Mouse (Mus musculus): Measurements from ENCODE around the gene Ccdc162. TPM values are rescaled to one million over a fixed set of nuclear protein-coding genes. Genes with fewer than 3 reads are reported as not detected.
A peak's percentile ranks its signal among the peaks of the same experiment; 100 is the strongest.
"Not testable (repeated sequence)": the region's sequence is repeated elsewhere in the genome, so short reads cannot be mapped to it uniquely, and the experiment has no call there.

Ccdc162 gene
- polyA plus RNA-seq, 1 experiment from 2014 or later, result 2.2 TPM

- Histone ChIP-seq H3K4me1 (ENCODE audit: insufficient read depth, low read depth, low read length) (no peaks in the 10 kb centered on the region), H3K9ac (replicated peaks; ENCODE audit: low read depth) (no peak overlapping the region), H3K27ac (ENCODE audit: low read length) (no peak overlapping the region), H3K27me3 (replicated peaks; ENCODE audit: insufficient read depth, low read length) (no peaks in the 10 kb centered on the region), H3K4me3 (ENCODE audit: low read depth, low read length) (no peak overlapping the region), H3K36me3 (ENCODE audit: insufficient read depth, low read length) (no peaks in the 10 kb centered on the region), H3K9me3 (ENCODE audit: low read length) (no peaks in the 10 kb centered on the region), H3K4me2 (replicated peaks; ENCODE audit: low read depth, low read length) (no peak overlapping the region)
- ATAC-seq (no peak), DNase-seq (ENCODE audit: low spot score) (no peak)
- TF ChIP-seq EP300 (IDR thresholded peaks at IDR 0.05) (no peak), CTCF (IDR thresholded peaks at IDR 0.05) (peak; percentile 76)
- 43% methylated on average over 2 of the region's 2 CpGs for WGBS
These were observed 207.3 kb downstream of the Ccdc162 start for GRCm38 (mm10) chr10:41509160-41509559.

DNA sequence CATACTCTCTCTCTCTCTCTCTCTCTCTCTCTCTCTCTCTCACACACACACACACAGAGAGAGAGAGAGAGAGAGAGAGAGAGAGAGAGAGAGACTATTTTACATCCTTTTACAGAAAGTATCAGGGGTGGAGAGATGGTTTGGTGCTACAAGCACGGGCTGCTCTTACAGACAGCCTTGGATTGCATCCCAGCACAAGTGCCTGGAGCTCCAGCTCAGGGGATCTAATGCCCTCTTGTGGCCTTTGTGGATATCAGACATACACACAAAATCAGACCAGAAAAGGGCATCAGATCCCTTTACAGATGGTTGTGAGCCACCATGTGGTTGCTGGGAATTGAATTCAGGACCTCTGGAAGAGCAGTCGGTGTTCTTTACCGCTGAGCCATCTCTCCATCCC is 211.0 kb downstream of the Ccdc162 start:
- not testable (repeated sequence) for H3K4me3 ChIP-seq (ENCODE audit: low read depth, low read length); H3K9me3 ChIP-seq (ENCODE audit: low read length); H3K9ac ChIP-seq (replicated peaks; ENCODE audit: low read depth); H3K4me1 ChIP-seq (ENCODE audit: insufficient read depth, low read depth, low read length); H3K27me3 ChIP-seq (replicated peaks; ENCODE audit: insufficient read depth, low read length); H3K36me3 ChIP-seq (ENCODE audit: insufficient read depth, low read length); H3K27ac ChIP-seq (ENCODE audit: low read length); H3K4me2 ChIP-seq (replicated peaks; ENCODE audit: low read depth, low read length)
- ATAC-seq (peak; percentile 78), DNase-seq (ENCODE audit: low spot score) (peak; percentile 93)
- peak; percentile 88 for TF ChIP-seq CTCF (IDR thresholded peaks at IDR 0.05)
- WGBS, result 2% methylated on average over 3 of the region's 3 CpGs

GRCm38 (mm10) chr10:41504996-41505395 is 211.4 kb downstream of the Ccdc162 start:
- Histone ChIP-seq H3K4me2 (replicated peaks; ENCODE audit: low read depth, low read length) (no peak overlapping the region), H3K9ac (replicated peaks; ENCODE audit: low read depth) (no peak overlapping the region), H3K4me3 (ENCODE audit: low read depth, low read length) (no peak overlapping the region), H3K36me3 (ENCODE audit: insufficient read depth, low read length) (no peaks in the 10 kb centered on the region), H3K27ac (ENCODE audit: low read length) (no peak overlapping the region), H3K27me3 (replicated peaks; ENCODE audit: insufficient read depth, low read length) (no peaks in the 10 kb centered on the region), H3K4me1 (ENCODE audit: insufficient read depth, low read depth, low read length) (no peaks in the 10 kb centered on the region), H3K9me3 (ENCODE audit: low read length) (no peaks in the 10 kb centered on the region)
- no peak for DNase-seq (ENCODE audit: low spot score)
- WGBS, result 73% methylated on average over 1 of the region's 1 CpGs
- TF ChIP-seq EP300 (IDR thresholded peaks at IDR 0.05) (no peak), CTCF (IDR thresholded peaks at IDR 0.05) (no peak)
- ATAC-seq, result no peak

GRCm38 (mm10) chr10:41500941-41501340 is 215.5 kb downstream of the Ccdc162 start:
- TF ChIP-seq CTCF (IDR thresholded peaks at IDR 0.05), result no peak
- TF ChIP-seq EP300 (IDR thresholded peaks at IDR 0.05), result no peak
- WGBS, result 53% methylated on average over 4 of the region's 4 CpGs
- Histone ChIP-seq H3K4me3 (ENCODE audit: low read depth, low read length) (no peak overlapping the region), H3K27me3 (replicated peaks; ENCODE audit: insufficient read depth, low read length) (no peaks in the 10 kb centered on the region), H3K4me1 (ENCODE audit: insufficient read depth, low read depth, low read length) (no peaks in the 10 kb centered on the region), H3K36me3 (ENCODE audit: insufficient read depth, low read length) (no peaks in the 10 kb centered on the region), H3K4me2 (replicated peaks; ENCODE audit: low read depth, low read length) (no peak overlapping the region), H3K9ac (replicated peaks; ENCODE audit: low read depth) (no peak overlapping the region), H3K9me3 (ENCODE audit: low read length) (no peaks in the 10 kb centered on the region), H3K27ac (ENCODE audit: low read length) (no peak overlapping the region)
- ATAC-seq (no peak), DNase-seq (ENCODE audit: low spot score) (no peak)

- WGBS, result 28% methylated on average over 4 of the region's 4 CpGs
- Histone ChIP-seq H3K27me3 (replicated peaks; ENCODE audit: insufficient read depth, low read length) (no peaks in the 10 kb centered on the region), H3K9ac (replicated peaks; ENCODE audit: low read depth) (no peak overlapping the region), H3K9me3 (ENCODE audit: low read length) (no peaks in the 10 kb centered on the region), H3K36me3 (ENCODE audit: insufficient read depth, low read length) (peaks cover 10% of the 10 kb centered on the region; the same call in 1 of the 2 replicates), H3K27ac (ENCODE audit: low read length) (no peak overlapping the region), H3K4me1 (ENCODE audit: insufficient read depth, low read depth, low read length) (peaks cover 5% of the 10 kb centered on the region; the same call in 1 of the 2 replicates), H3K4me3 (ENCODE audit: low read depth, low read length) (no peak overlapping the region), H3K4me2 (replicated peaks; ENCODE audit: low read depth, low read length) (peak overlapping the region; percentile 98)
- ATAC-seq, result no peak
- peak; percentile 7 for DNase-seq (ENCODE audit: low spot score)
- TF ChIP-seq CTCF (IDR thresholded peaks at IDR 0.05) (no peak), EP300 (IDR thresholded peaks at IDR 0.05) (no peak)
These were observed 225.3 kb downstream of the Ccdc162 start for GRCm38 (mm10) chr10:41491111-41491510.

DNA sequence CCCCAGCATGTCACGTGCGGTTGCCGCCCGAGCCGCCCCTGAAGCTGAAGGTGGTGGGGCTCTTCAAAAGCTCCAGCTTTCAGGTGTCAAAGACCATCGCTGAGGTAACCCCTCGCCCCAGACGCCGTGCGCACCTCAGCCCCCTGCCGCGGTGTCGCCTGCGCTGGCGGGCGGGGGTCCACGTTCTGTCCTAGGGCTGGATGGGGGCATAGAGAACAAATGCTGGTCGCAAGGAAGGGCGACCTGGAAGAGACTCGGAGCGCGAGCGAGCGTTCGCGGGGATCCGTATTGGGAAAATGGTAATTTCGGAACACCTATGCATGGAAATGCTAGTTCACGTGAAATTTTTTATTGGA is 225.9 kb downstream of the Ccdc162 start:
- H3K4me1 ChIP-seq (ENCODE audit: insufficient read depth, low read depth, low read length), result peaks cover 5% of the 10 kb centered on the region; the same call in 1 of the 2 replicates
- TF ChIP-seq CTCF (IDR thresholded peaks at IDR 0.05) (no peak), EP300 (IDR thresholded peaks at IDR 0.05) (no peak)
- peak overlapping the region; percentile 68 for H3K4me3 ChIP-seq (ENCODE audit: low read depth, low read length)
- peak overlapping the region; percentile 98 for H3K4me2 ChIP-seq (replicated peaks; ENCODE audit: low read depth, low read length)
- H3K9me3 ChIP-seq (ENCODE audit: low read length), result no peaks in the 10 kb centered on the region
- WGBS, result 1% methylated on average over 29 of the region's 29 CpGs
- DNase-seq (ENCODE audit: low spot score), result peak; percentile 17
- ATAC-seq, result peak; percentile 7; the same call in 1 of the 2 replicates
- 0 out of 2 replicates have a peak overlapping the region, but pooled peaks have one; percentile 80 for H3K27ac ChIP-seq (ENCODE audit: low read length)
- H3K9ac ChIP-seq (replicated peaks; ENCODE audit: low read depth), result peak overlapping the region; percentile 58
- H3K36me3 ChIP-seq (ENCODE audit: insufficient read depth, low read length), result peaks cover 15% of the 10 kb centered on the region
- H3K27me3 ChIP-seq (replicated peaks; ENCODE audit: insufficient read depth, low read length), result no peaks in the 10 kb centered on the region

Data from lung, postnatal 0 days (tissue).